22 mouse cellular contexts compared by ENCODE assay signal in genomic region chr3:14687263-14687662, GRCm38 (mm10). TPM values are rescaled to one million over a fixed set of nuclear protein-coding genes. Genes with fewer than 3 reads are reported as not detected.
A peak's percentile ranks its signal among the peaks of the same experiment; 100 is the strongest.
DNase-seq lines count a peak whose midpoint lies in the region; ATAC-seq and TF ChIP-seq lines count a peak whose summit lies in the region.
"Had no signal": no experiment of that assay in that cellular context is flagged by ENCODE, and none has a peak within 500 bp of the region (broad histone marks: within the 10 kb centered on the region; RNA-seq: fewer than 3 reads in every experiment).

No protein-coding gene starts in this region.

- H3K4me2 ChIP-seq in liver, embryonic 12.5 days = no peak overlapping the region
- no peak overlapping the region for H3K4me2 ChIP-seq in liver, embryonic 16.5 days (ENCODE audit: low read depth, low read length)
- no peak overlapping the region for H3K4me2 ChIP-seq in liver, embryonic 11.5 days
- peak overlapping the region; percentile 47; the same call in 1 of the 2 replicates for H3K4me2 ChIP-seq in liver, postnatal 0 days (ENCODE audit: low read depth, low read length)
- H3K4me2 ChIP-seq in CH12.LX (ENCODE audit: insufficient read depth, low read depth, poor library complexity, severe bottlenecking) = peak overlapping the region; percentile 36; the same call in 1 of the 2 replicates

- H3K27ac ChIP-seq in liver, adult 2 months (replicated peaks; ENCODE audit: insufficient read depth, low read depth, low read length) = peak overlapping the region; percentile 97
- no peak overlapping the region for H3K27ac ChIP-seq in liver, embryonic 12.5 days
- no peak overlapping the region for H3K27ac ChIP-seq in liver, embryonic 16.5 days (ENCODE audit: low read length)
- no peak overlapping the region for H3K27ac ChIP-seq in liver, embryonic 11.5 days (ENCODE audit: low read depth, low read length)
- peak overlapping the region; percentile 76 for H3K27ac ChIP-seq in liver, postnatal 0 days (ENCODE audit: low read depth)
- no peak overlapping the region for H3K27ac ChIP-seq in CH12.LX (ENCODE audit: insufficient read depth, low read depth)

- ATAC-seq in liver, embryonic 12.5 days = no peak
- ATAC-seq in liver, embryonic 16.5 days (ENCODE audit: low read depth) = peak; percentile 66
- ATAC-seq in liver, embryonic 11.5 days (replicated peaks; ENCODE audit: low FRiP score) = no peak
- ATAC-seq in liver, postnatal 0 days = peak; percentile 89
- ATAC-seq: activated CD4-positive, CD25-positive, alpha-beta regulatory T cell, adult 4 months; CD4-positive, CD25-positive, alpha-beta regulatory T cell, adult 4 months; Patski had no signal

- no peaks in the 10 kb centered on the region for H3K9me3 ChIP-seq in liver, embryonic 12.5 days (replicated peaks)
- no peaks in the 10 kb centered on the region for H3K9me3 ChIP-seq in liver, embryonic 16.5 days (replicated peaks; ENCODE audit: control insufficient read depth, low read length)
- H3K9me3 ChIP-seq in liver, embryonic 11.5 days (ENCODE audit: control insufficient read depth, low read length) = no peaks in the 10 kb centered on the region
- H3K9me3 ChIP-seq in liver, postnatal 0 days (ENCODE audit: low read length) = no peaks in the 10 kb centered on the region
- no peaks in the 10 kb centered on the region for H3K9me3 ChIP-seq in CH12.LX (replicated peaks; ENCODE audit: low read length)
- H3K9me3 ChIP-seq: G1E had no signal

- in situ Hi-C loops in CH12.LX (cut with MboI; ENCODE audit: low pct_ligation_motif_present, low pct_unique_long_range_greater_than_20kb, low sequenced_read_pairs) = loop anchor here (10.0 to 25.0 kb wide), 2 partner anchors 178 to 550 kb away; partner anchors contain the start of gene Car3

- dilution Hi-C loops in CH12.LX (cut with MboI; ENCODE audit: extremely low pct_ligation_motif_present, extremely low pct_unique_long_range_greater_than_20kb, low sequenced_read_pairs) = no loop called here

- H3K27me3 ChIP-seq in liver, adult 2 months (ENCODE audit: control insufficient read depth, insufficient read depth, low read length) = no peaks in the 10 kb centered on the region
- H3K27me3 ChIP-seq in liver, embryonic 12.5 days (replicated peaks) = no peaks in the 10 kb centered on the region
- no peaks in the 10 kb centered on the region for H3K27me3 ChIP-seq in liver, embryonic 16.5 days (ENCODE audit: control insufficient read depth, insufficient read depth, low read depth, low read length)
- no peaks in the 10 kb centered on the region for H3K27me3 ChIP-seq in liver, embryonic 11.5 days (replicated peaks; ENCODE audit: control insufficient read depth, insufficient read depth, low read length)
- H3K27me3 ChIP-seq in liver, postnatal 0 days (ENCODE audit: insufficient read depth, low read length) = no peaks in the 10 kb centered on the region
- H3K27me3 ChIP-seq in CH12.LX (replicated peaks) = no peaks in the 10 kb centered on the region

- H3K36me3 ChIP-seq in liver, adult 2 months (ENCODE audit: control insufficient read depth, insufficient read depth, low read length) = no peaks in the 10 kb centered on the region
- no peaks in the 10 kb centered on the region for H3K36me3 ChIP-seq in liver, embryonic 12.5 days
- H3K36me3 ChIP-seq in liver, embryonic 16.5 days (ENCODE audit: control insufficient read depth, insufficient read depth) = no peaks in the 10 kb centered on the region
- no peaks in the 10 kb centered on the region for H3K36me3 ChIP-seq in liver, embryonic 11.5 days (ENCODE audit: control insufficient read depth, insufficient read depth, low read length)
- no peaks in the 10 kb centered on the region for H3K36me3 ChIP-seq in liver, postnatal 0 days (replicated peaks; ENCODE audit: insufficient read depth, low read length)
- no peaks in the 10 kb centered on the region for H3K36me3 ChIP-seq in CH12.LX (replicated peaks in 1 of 2; ENCODE audit: control insufficient read depth in 1 of 2, insufficient read depth in 1 of 2, low read length in 1 of 2)
- H3K36me3 ChIP-seq: G1E had no signal

- no peak for TF ChIP-seq POLR2A in liver, adult 2 months (IDR thresholded peaks at IDR 0.05; ENCODE audit: extremely low read depth, insufficient read depth, low read length)
- no peak for TF ChIP-seq POLR2A in CH12.LX (IDR thresholded peaks at IDR 0.05; ENCODE audit: low read depth, low read length)

- TF ChIP-seq EP300 in liver, postnatal 0 days (IDR thresholded peaks at IDR 0.05; ENCODE audit: low read depth) = no peak
- TF ChIP-seq EP300 in CH12.LX (IDR thresholded peaks at IDR 0.05; ENCODE audit: low read length) = no peak

- no peak for TF ChIP-seq RAD21 in CH12.LX (IDR thresholded peaks at IDR 0.05; ENCODE audit: low read depth, low read length)

- no peak for TF ChIP-seq CTCF in liver, adult 2 months (IDR thresholded peaks at IDR 0.05; ENCODE audit: low read depth, low read length)
- TF ChIP-seq CTCF in liver, postnatal 0 days (IDR thresholded peaks at IDR 0.05; ENCODE audit: low read depth) = no peak
- no peak for TF ChIP-seq CTCF in CH12.LX (conservative IDR thresholded peaks at IDR 0.05 in 1 of 2, IDR thresholded peaks at IDR 0.05 in 1 of 2; ENCODE audit: low read depth in 2 of 2, low read length in 2 of 2)

- WGBS in liver, adult 2 months = 18% methylated on average over 2 of the region's 2 CpGs
- 63% methylated on average over 2 of the region's 2 CpGs for WGBS in liver, embryonic 12.5 days (ENCODE audit: insufficient replicate concordance)
- WGBS in liver, embryonic 16.5 days (ENCODE audit: insufficient replicate concordance) = 56% methylated on average over 2 of the region's 2 CpGs
- WGBS in liver, embryonic 11.5 days = 82% methylated on average over 2 of the region's 2 CpGs
- WGBS in liver, postnatal 0 days (ENCODE audit: insufficient replicate concordance) = 54% methylated on average over 2 of the region's 2 CpGs

- no peak overlapping the region for H3K4me3 ChIP-seq in liver, adult 2 months (ENCODE audit: insufficient read depth, low read depth, low read length)
- H3K4me3 ChIP-seq in liver, embryonic 12.5 days = no peak overlapping the region
- no peak overlapping the region for H3K4me3 ChIP-seq in liver, embryonic 16.5 days (ENCODE audit: low read depth, low read length)
- H3K4me3 ChIP-seq in liver, embryonic 11.5 days (ENCODE audit: low read depth, low read length) = no peak overlapping the region
- H3K4me3 ChIP-seq in liver, postnatal 0 days (ENCODE audit: low read depth, low read length) = no peak overlapping the region
- H3K4me3 ChIP-seq in CH12.LX (replicated peaks in 1 of 3; ENCODE audit: low read depth in 2 of 3, low read length in 2 of 3, poor library complexity in 1 of 3) = no peak overlapping the region

- peak; percentile 98 for DNase-seq in liver, adult 2 months (ENCODE audit: extremely low read depth, low read depth, low spot score)
- DNase-seq in liver, embryonic 11.5 days (ENCODE audit: low spot score) = no peak
- DNase-seq in liver, postnatal 0 days = no peak
- DNase-seq in liver = no peak
- DNase-seq in CH12.LX (ENCODE audit: extremely low read depth) = no peak
- no peak for DNase-seq in lung, postnatal 14 days
- DNase-seq: adrenal gland, adult 2 months; adrenal gland, adult 8-10 months; adrenal gland, postnatal 10 days; adrenal gland, postnatal 14 days; adrenal gland, postnatal 25 days; adrenal gland, postnatal 36 days; B cell, adult 2 months; cerebellum, adult 11 months; cerebellum, adult 11-12 months; cerebellum, adult 18-20 months had no signal

- H3K9ac ChIP-seq in liver, adult 2 months (ENCODE audit: low read depth, low read length) = peak overlapping the region; percentile 71; the same call in 1 of the 2 replicates
- H3K9ac ChIP-seq in liver, embryonic 12.5 days = no peak overlapping the region
- H3K9ac ChIP-seq in liver, embryonic 16.5 days (ENCODE audit: low read depth, low read length) = no peak overlapping the region
- H3K9ac ChIP-seq in liver, embryonic 11.5 days (ENCODE audit: low read depth, low read length) = no peak overlapping the region
- H3K9ac ChIP-seq in liver, postnatal 0 days (replicated peaks) = no peak overlapping the region
- no peak overlapping the region for H3K9ac ChIP-seq in CH12.LX (ENCODE audit: insufficient read depth, low read depth)

- no peaks in the 10 kb centered on the region for H3K79me2 ChIP-seq in liver, adult 2 months (ENCODE audit: control insufficient read depth, insufficient read depth, low read length)
- no peaks in the 10 kb centered on the region for H3K79me2 ChIP-seq in CH12.LX (replicated peaks; ENCODE audit: control insufficient read depth, extremely low read depth, insufficient read depth, poor library complexity, severe bottlenecking)

- peaks cover 13% of the 10 kb centered on the region for H3K4me1 ChIP-seq in liver, adult 2 months (ENCODE audit: control insufficient read depth, insufficient read depth, low read length)
- no peaks in the 10 kb centered on the region for H3K4me1 ChIP-seq in liver, embryonic 12.5 days
- H3K4me1 ChIP-seq in liver, embryonic 16.5 days (ENCODE audit: control insufficient read depth, low read depth, low read length) = no peaks in the 10 kb centered on the region
- no peaks in the 10 kb centered on the region for H3K4me1 ChIP-seq in liver, embryonic 11.5 days (replicated peaks; ENCODE audit: control insufficient read depth, insufficient read depth, low read length)
- H3K4me1 ChIP-seq in liver, postnatal 0 days (ENCODE audit: insufficient read depth) = no peaks in the 10 kb centered on the region; the same call in 1 of the 2 replicates
- no peaks in the 10 kb centered on the region for H3K4me1 ChIP-seq in CH12.LX (ENCODE audit: control insufficient read depth in 1 of 2, insufficient read depth in 2 of 2)

TF ChIP-seq in CH12.LX, 34 proteins besides CTCF, POLR2A, EP300 and RAD21:
- no peak for TF ChIP-seq CHD1 (IDR thresholded peaks at IDR 0.05; ENCODE audit: low read depth, low read length)
- TF ChIP-seq ZMIZ1 (IDR thresholded peaks at IDR 0.05; ENCODE audit: low read depth, low read length) = no peak
- no peak for TF ChIP-seq IRF4 (IDR thresholded peaks at IDR 0.05; ENCODE audit: low read depth, low read length)
- TF ChIP-seq MXI1 (IDR thresholded peaks at IDR 0.05; ENCODE audit: low read depth, low read length) = no peak
- no peak for TF ChIP-seq NELFE (IDR thresholded peaks at IDR 0.05; ENCODE audit: low read depth, low read length)
- no peak for TF ChIP-seq TBP (conservative IDR thresholded peaks at IDR 0.05; ENCODE audit: low read depth, low read length)

RNA-seq across cellular contexts. Expression of gene Car13, which starts 45.7 kb away (rescaled TPM):
- total RNA-seq in liver, adult 2 months (2014; rRNA removed) = 0.65 and 1.1 TPM in 2 replicates
- polyA plus RNA-seq in liver, adult 2 months (2012; rRNA removed) = 0.09 and 0.16 TPM in 2 replicates
- 1.6 and 1.7 TPM in 2 replicates for polyA plus RNA-seq in liver, embryonic 12.5 days (2016; fragmentation: Nextera tagmentation; extraction: Ambion mirVana)
- polyA plus RNA-seq in liver, embryonic 16.5 days (2015; fragmentation: Nextera tagmentation; extraction: Ambion mirVana) = 0.77 and 1.2 TPM in 2 replicates
- 2.5 and 2.6 TPM in 2 replicates for polyA plus RNA-seq in liver, embryonic 11.5 days (2014; fragmentation: Nextera tagmentation; extraction: Ambion mirVana)
- 0.94 and 0.99 TPM in 2 replicates for polyA plus RNA-seq in liver, postnatal 0 days (2015; fragmentation: Nextera tagmentation; extraction: Ambion mirVana)
- total RNA-seq in CH12.LX (2012; rRNA removed) (10.8 and 14.3 TPM in 2 replicates), CH12.LX (2014; rRNA removed) (25.4 and 27.0 TPM in 2 replicates)
- 20.5 and 23.2 TPM in 2 replicates for polyA plus RNA-seq in CH12.LX (2012; ENCODE audit: insufficient read length, low read depth)

Comparison
In these comparisons a context has a peak if more than half of its experiments do, and no peak if none do; other contexts are left out.
1. H3K27ac ChIP-seq: peak in liver, adult 2 months (single experiment) and liver, postnatal 0 days (single experiment); none in liver, embryonic 12.5 days (single experiment), liver, embryonic 16.5 days (single experiment), liver, embryonic 11.5 days (single experiment) and CH12.LX (single experiment).
2. ATAC-seq: peak in liver, embryonic 16.5 days (single experiment) and liver, postnatal 0 days (single experiment); none in liver, embryonic 12.5 days (single experiment) and liver, embryonic 11.5 days (single experiment).
3. H3K4me2 ChIP-seq: peak in liver, postnatal 0 days (single experiment) and CH12.LX (single experiment); none in liver, embryonic 12.5 days (single experiment), liver, embryonic 16.5 days (single experiment) and liver, embryonic 11.5 days (single experiment).